Mouse (Mus musculus): ENCODE measurements at regions not wholly inside any gene's neighbourhood (a gene's known extent, or its start where the extent isn't known, plus 50 kb on each side); places are given as distances from the start of the nearest gene placed in this dataset.

DNA sequence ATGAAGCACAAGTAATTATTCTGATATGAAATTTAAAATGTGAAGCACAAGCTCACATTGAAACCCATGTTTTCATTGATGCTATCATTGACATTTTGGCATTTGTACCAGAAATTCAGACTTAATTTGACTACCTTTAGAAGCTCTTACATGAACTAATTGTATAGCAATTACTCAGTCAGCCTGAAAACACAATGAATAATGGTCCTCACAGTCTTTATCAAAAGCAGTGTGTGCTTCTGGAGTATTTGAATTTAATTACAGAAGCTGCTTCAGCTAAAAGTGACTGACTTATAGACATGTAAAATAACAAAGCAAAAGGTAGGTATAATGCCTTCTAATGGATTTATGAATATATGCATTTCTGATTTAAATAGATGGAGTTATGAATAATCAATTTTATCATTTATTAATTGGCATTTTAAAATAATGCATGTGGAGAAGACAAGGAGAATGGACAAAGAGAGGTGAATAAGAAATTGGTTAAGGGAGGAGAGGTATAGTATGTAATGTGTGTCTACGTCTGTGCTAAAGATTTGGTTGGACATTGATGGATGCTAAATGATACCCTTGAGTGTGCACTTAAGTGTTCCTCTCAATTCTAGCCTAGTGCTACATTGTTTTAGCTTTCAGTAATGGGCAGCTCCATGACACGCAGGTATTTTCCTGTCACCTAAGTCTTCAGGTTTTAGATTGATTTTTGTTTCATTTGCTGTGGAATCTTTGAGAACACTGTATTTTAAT, 803.2 kb upstream of the Frg1 start:
- no peak for TF ChIP-seq IRF4 (IDR thresholded peaks at IDR 0.05; ENCODE audit: low read depth, low read length)
- TF ChIP-seq JUN (IDR thresholded peaks at IDR 0.05; ENCODE audit: insufficient read depth, low read depth, low read length) = no peak
- TF ChIP-seq CTCF (conservative IDR thresholded peaks at IDR 0.05 in 1 of 2, IDR thresholded peaks at IDR 0.05 in 1 of 2; ENCODE audit: low read depth in 2 of 2, low read length in 2 of 2) = no peak
- no peak for TF ChIP-seq HCFC1 (IDR thresholded peaks at IDR 0.05; ENCODE audit: low read depth, low read length)
- no peak for TF ChIP-seq MYC (IDR thresholded peaks at IDR 0.05; ENCODE audit: low read depth, low read length)
- no peak for TF ChIP-seq CHD2 (IDR thresholded peaks at IDR 0.05; ENCODE audit: low read length)

All from CH12.LX (cell line).